Mouse (Mus musculus) spleen, adult 2 months (tissue): ENCODE data around the gene 1700042G07Rik.

Source experiments
- CTCF ChIP-seq: fragments of 200-500 bp; IDR thresholded peaks from 2 replicates; pipeline ENCODE4 v1.5.1; 2011; ENCODE audit warnings: mild to moderate bottlenecking, inconsistent platforms; ENCODE audit not compliant: insufficient read depth, insufficient read length, insufficient replicate concordance; ENCODE audit errors: extremely low read depth
- POLR2A ChIP-seq: fragments of 200-500 bp; IDR thresholded peaks from 2 replicates; pipeline ENCODE4 v1.6.1; 2011; ENCODE audit warnings: low read depth, low read length, inconsistent platforms

DNA sequence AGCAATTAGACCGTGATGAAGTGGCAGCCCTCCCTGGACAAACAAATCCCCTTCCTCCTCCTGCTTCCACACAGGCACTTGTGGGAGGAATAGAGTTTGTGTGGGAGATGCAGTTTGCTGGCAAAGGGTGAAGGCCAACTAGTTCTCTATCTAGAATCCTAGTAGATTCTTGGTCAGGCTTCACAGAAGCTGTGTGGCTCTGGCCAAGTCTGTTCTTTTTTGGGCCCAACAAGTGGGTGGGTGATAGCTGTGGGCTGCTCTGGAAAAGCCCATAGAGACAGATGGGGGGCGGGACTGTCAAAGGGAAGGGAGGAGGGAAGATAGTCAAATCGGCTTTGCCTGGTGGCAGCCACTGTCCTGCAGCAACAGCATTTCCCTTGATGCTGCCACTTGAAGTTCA lies 12.4 kb upstream of the 1700042G07Rik start:
- TF ChIP-seq CTCF (no peak), POLR2A (no peak)
